Mouse (Mus musculus) bone marrow, adult 2 months (tissue): ENCODE results near the gene Vmn1r55. TPM values are rescaled to one million over a fixed set of nuclear protein-coding genes. Genes with fewer than 3 reads are reported as not detected.

Experiments used
- H3K27ac ChIP-seq: fragments of 200-500 bp; 2 replicates; pipeline ENCODE4 v1.5.1; 2012; ENCODE audit warnings: low read depth, mild to moderate bottlenecking, control low read depth, inconsistent platforms, low read length; ENCODE audit not compliant: control insufficient read depth, poor library complexity, insufficient read depth
- H3K4me1 ChIP-seq: fragments of 200-500 bp; 2 replicates; pipeline ENCODE4 v1.6.1; 2011; ENCODE audit warnings: low read length; ENCODE audit not compliant: control insufficient read depth, insufficient read depth
- H3K4me3 ChIP-seq: fragments of 200-500 bp; replicated peaks from 2 replicates; pipeline ENCODE3; 2011; ENCODE audit warnings: mild to moderate bottlenecking, low read depth, low read length, control low read depth; ENCODE audit not compliant: control insufficient read depth
- CTCF ChIP-seq: fragments of 200-500 bp; IDR thresholded peaks from 2 replicates; pipeline ENCODE4 v1.5.1; 2011; ENCODE audit warnings: low read length, control low read depth; ENCODE audit not compliant: control insufficient read depth, insufficient read depth
- POLR2A ChIP-seq: fragments of 200-500 bp; IDR thresholded peaks from 2 replicates; pipeline ENCODE4 v1.6.1; 2011; ENCODE audit warnings: low read depth, mild to moderate bottlenecking, control low read depth, low read length, borderline replicate concordance; ENCODE audit not compliant: control insufficient read depth
- WGBS: fragments of 180-500 bp; shearing (Covaris S2); methylation state at CpG from one replicate; pipeline ENCODE4 v1.1.7; 2018; 5-methylcytosine and 5-hydroxymethylcytosine counted together
- polyA plus RNA-seq: library from polyadenylated mRNA; stranded (reverse); fragments of >200 nt; gene quantifications from 2 replicates; pipeline ENCODE4 v1.2.4, GENCODE M21; 2011; ENCODE audit warnings: low replicate concordance; ENCODE audit not compliant: missing spikeins, insufficient read depth, insufficient read length

Gene Vmn1r55
- polyA plus RNA-seq, 1 experiment, result not detected

DNA sequence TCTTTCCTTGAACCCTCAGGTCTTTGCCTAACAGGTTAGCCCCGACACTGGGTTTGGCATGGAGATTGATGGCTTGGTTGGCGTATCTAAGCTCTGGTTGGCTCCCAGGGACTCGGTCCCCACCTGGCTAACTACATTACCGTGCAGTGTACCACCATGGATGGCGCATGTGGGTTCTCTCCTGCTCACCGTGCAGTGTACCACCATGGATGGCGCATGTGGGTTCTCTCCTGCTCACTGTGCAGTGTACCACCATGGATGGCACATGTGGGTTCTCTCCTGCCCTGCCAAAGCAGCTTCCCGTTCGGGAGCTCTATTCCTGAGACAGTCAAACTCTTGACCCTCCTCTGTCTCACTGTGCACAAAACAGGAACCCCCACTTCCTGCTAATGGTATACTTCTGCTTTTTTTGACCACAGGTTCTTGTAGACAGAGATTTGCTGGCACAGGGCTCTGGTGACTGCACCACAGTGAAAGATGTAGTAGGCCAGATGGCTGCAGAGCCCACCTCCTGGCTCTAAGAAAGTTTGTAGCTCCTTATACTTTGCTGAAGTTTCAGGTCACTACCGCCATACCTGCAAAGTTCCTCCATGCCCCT lies 48.3 kb downstream of the Vmn1r55 start:
- Histone ChIP-seq H3K4me3 (peak overlapping the region; percentile 40), H3K27ac (peak overlapping the region; percentile 52; the same call in 1 of the 2 replicates), H3K4me1 (peaks cover 4% of the 10 kb centered on the region)
- WGBS, result 1% methylated on average over 10 of the region's 10 CpGs
- no peak for TF ChIP-seq POLR2A
- TF ChIP-seq CTCF, result no peak

DNA sequence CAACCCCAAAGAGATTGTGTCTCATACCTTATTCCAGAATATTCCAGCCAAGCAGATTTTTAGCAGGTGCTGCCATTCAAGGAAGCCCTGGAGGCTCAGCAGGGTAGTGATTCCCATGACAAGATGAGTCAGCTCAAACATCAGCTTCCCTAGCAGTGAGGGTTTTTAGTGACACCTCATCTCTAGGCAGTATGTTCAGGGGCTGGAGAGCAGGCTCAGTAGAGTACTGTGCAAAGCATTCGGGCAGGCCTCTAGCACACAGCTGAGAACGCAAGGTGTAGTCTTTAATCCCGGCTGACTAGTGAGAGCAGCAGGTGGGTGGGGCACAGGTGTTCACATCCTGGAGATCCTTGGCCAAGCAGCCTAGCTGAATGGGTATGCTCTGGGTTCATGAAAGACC lies 49.7 kb downstream of the Vmn1r55 start:
- WGBS, result 84% methylated on average over 3 of the region's 3 CpGs
- no peak overlapping the region for H3K4me3 ChIP-seq
- no peak for TF ChIP-seq CTCF
- TF ChIP-seq POLR2A, result no peak
- H3K27ac ChIP-seq, result no peak overlapping the region
- H3K4me1 ChIP-seq, result peaks cover 4% of the 10 kb centered on the region

DNA sequence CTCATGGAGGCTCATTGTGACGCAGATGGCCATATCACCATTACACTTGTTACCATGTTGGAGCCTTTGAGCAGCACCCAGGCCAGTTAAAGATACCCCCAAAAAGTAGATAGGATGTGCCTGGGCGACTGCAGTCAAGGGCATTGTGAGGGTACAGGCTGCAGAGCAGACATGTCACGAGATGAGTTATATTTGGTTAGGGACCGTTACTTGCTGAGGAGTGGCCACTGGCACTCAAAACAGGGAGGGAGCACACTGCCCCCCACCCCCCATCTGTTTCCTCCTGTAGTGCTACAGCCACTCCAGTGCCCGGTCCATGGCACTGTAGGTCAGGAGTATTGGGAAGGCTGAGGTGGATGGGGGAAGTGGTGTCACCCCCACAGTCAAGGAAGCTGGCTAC lies 50.7 kb downstream of the Vmn1r55 start:
- H3K4me3 ChIP-seq, result no peak overlapping the region
- 84% methylated on average over 5 of the region's 5 CpGs for WGBS
- peaks cover 4% of the 10 kb centered on the region for H3K4me1 ChIP-seq
- H3K27ac ChIP-seq, result no peak overlapping the region
- TF ChIP-seq POLR2A, result no peak
- no peak for TF ChIP-seq CTCF

DNA sequence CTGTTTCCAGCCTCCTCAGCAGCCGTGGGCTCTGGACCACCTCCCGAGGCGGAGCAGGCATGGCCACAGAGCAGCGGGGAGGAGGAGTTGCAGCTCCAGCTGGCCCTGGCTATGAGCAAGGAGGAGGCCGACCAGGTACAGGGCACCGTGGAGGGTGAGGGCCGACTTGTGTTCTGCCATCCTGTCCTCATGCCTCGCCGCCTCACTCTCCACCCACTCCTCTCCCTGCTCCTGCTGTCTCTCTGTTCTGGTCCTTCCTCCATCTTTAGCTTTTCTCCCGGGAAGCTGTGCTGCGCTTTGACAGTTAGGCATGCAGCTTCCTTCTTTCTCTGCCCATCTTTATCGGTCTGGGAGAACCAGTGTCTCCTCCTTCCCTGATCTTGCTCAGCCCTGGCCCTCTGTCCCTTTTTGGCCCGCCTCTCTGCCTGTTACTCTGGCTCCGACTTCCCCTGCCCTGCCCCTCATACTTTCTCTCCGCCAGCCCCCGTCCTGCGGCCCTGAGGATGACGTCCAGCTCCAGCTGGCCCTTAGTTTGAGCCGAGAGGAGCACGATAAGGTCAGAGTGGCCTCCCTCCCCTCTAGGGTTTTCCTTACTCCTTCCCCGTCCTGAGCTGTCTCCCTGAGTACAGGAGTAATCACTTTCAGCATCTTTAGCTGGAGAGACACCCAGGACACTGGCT lies 56.5 kb downstream of the Vmn1r55 start:
- WGBS, result 91% methylated on average over 21 of the region's 21 CpGs
- TF ChIP-seq CTCF (no peak), POLR2A (no peak)
- Histone ChIP-seq H3K4me1 (no peaks in the 10 kb centered on the region), H3K27ac (no peak overlapping the region), H3K4me3 (no peak overlapping the region)

DNA sequence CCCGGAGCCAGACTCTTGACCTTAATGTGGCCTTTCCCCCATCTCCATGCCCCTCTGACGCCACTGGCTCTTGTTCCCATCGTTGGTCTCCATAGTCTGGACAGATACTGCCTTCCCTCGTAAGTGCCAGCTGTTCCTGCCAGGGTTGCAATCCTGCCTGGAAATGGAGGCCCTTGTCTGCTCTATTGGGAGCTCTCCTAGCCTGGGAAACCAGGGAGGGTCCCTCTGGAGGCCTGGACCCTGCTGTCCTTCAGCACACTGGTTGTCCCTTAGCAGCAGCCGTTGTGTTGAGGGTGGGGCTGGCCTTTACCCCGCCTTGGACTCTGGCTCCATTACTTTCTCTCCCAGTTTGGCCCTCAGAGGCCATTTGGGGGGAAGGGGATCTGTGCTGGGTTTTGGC lies 57.1 kb downstream of the Vmn1r55 start:
- WGBS, result 93% methylated on average over 6 of the region's 6 CpGs
- TF ChIP-seq POLR2A (no peak), CTCF (no peak)
- H3K4me1 ChIP-seq, result no peaks in the 10 kb centered on the region
- H3K4me3 ChIP-seq, result no peak overlapping the region
- no peak overlapping the region for H3K27ac ChIP-seq

DNA sequence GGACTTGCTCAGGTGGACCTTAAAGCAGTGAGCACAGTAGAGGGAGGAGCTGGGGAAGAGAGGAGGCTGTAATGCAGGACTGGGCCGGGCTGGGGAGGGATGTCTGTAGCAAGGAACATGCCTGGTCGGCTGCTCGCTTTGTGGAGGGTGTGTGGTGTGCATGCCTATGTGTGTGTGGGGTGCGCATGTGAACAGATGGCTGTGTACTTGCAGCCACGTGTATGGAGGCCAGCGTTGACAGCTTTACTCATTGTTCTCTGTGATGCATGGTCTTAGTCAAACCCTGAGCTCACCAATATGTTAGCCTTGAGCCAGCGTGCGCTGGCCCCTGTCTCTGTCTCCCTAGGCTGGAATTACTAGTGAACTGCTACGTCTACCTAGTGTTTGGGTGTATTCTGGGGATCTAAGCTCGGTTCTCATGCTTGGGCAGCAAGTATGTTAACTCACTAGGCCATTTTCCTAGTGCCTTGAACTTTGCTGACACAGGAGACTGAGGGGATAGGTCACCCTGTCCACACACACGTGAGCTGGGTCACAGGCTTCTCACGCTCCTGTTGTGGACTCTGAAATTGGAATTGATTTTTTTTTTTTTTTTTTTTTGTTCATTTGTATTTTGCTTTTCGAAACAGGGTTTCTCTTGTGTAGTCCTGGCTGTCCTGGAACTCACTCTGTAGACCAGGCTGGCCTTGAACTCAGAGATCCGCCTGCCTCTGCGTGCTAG lies 58.3 kb downstream of the Vmn1r55 start:
- Histone ChIP-seq H3K27ac (no peak overlapping the region), H3K4me1 (no peaks in the 10 kb centered on the region), H3K4me3 (no peak overlapping the region)
- TF ChIP-seq POLR2A, result no peak
- TF ChIP-seq CTCF, result no peak
- 91% methylated on average over 15 of the region's 15 CpGs for WGBS

DNA sequence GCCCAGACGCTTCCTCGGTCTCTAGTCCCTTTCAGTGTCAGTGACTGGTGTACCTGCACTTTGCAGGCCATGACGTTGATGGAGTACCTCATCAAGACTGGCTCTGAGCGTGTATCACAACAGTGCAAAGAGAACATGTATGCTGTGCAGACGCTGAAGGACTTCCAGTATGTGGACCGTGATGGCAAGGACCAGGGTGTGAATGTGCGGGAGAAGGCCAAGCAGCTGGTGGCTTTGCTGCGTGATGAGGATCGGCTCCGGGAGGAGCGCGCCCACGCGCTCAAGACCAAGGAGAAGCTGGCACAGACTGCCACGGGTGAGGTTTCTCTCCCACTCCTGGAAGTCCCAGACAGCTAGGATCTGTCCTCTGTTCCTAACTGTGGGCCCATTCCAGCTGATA lies 59.6 kb downstream of the Vmn1r55 start:
- no peak for TF ChIP-seq CTCF
- no peak for TF ChIP-seq POLR2A
- H3K4me1 ChIP-seq, result no peaks in the 10 kb centered on the region; the same call in 1 of the 2 replicates
- WGBS, result 96% methylated on average over 15 of the region's 15 CpGs

DNA sequence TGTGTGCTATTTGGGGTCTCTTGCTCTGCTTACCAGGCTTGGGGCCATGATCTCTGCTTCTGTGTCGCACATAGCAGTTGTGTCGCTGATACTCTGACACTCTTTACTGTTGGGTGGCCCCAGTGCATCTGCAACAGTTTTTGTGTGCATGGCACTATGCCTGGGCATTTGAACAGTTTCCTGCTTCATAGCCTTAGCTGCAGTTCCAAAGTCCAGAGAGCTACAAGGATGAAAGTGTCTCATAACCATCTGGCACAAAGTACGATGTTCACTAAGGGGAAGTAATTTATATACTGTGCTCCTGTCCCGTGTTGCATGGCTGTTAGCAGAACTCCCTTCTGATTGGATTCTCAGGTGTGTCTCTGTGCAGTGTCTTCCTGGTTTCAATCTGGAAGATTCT lies 61.6 kb downstream of the Vmn1r55 start:
- TF ChIP-seq POLR2A, result no peak
- no peak for TF ChIP-seq CTCF
- Histone ChIP-seq H3K4me3 (no peak overlapping the region), H3K27ac (no peak overlapping the region), H3K4me1 (peaks cover 2% of the 10 kb centered on the region; the same call in 1 of the 2 replicates)
- WGBS, result 78% methylated on average over 4 of the region's 4 CpGs

More for the DNA sequence above, 59.6 kb downstream of the Vmn1r55 start:
- Histone ChIP-seq H3K4me3 (no peak overlapping the region), H3K27ac (no peak overlapping the region)
